Mouse (Mus musculus): Measurements from ENCODE around the gene Cntrl.

The Cntrl gene

GRCm38 (mm10) chr2:35174100-35174499 lies 64.8 kb downstream of the Cntrl start:
- DNase-seq (ENCODE audit: low read depth) = peak; percentile 71

- no peak for DNase-seq (ENCODE audit: low read depth)
Observed at GRCm38 (mm10) chr2:35175281-35176065, 66.2 kb downstream of the Cntrl start.

- DNase-seq (ENCODE audit: low read depth) = peak; percentile 89
Observed at GRCm38 (mm10) chr2:35178153-35178552, 68.9 kb downstream of the Cntrl start.

GRCm38 (mm10) chr2:35183115-35183673 lies 73.9 kb downstream of the Cntrl start:
- no peak for DNase-seq (ENCODE audit: low read depth)

GRCm38 (mm10) chr2:35188929-35189328 lies 79.6 kb downstream of the Cntrl start:
- DNase-seq (ENCODE audit: low read depth) = no peak

- no peak for DNase-seq (ENCODE audit: low read depth)
Observed at GRCm38 (mm10) chr2:35193976-35194375, 84.7 kb downstream of the Cntrl start.

GRCm38 (mm10) chr2:35195626-35196544 lies 86.6 kb downstream of the Cntrl start:
- peak; percentile 87 for DNase-seq (ENCODE audit: low read depth)

- DNase-seq (ENCODE audit: low read depth) = peak; percentile 27
Observed at GRCm38 (mm10) chr2:35199541-35199940, 90.2 kb downstream of the Cntrl start.

GRCm38 (mm10) chr2:35199971-35200897 lies 90.9 kb downstream of the Cntrl start:
- DNase-seq (ENCODE audit: low read depth) = peak; percentile 39

GRCm38 (mm10) chr2:35200898-35201668 lies 91.8 kb downstream of the Cntrl start, which contains the start of gene Rab14:
Gene Rab14, minus strand, starts transcription at chr2:35201120.
- DNase-seq (ENCODE audit: low read depth) = peak; percentile 99

- DNase-seq (ENCODE audit: low read depth) = peak; percentile 64
Observed at GRCm38 (mm10) chr2:35203729-35204128, 94.4 kb downstream of the Cntrl start.

- no peak for DNase-seq (ENCODE audit: low read depth)
Observed at GRCm38 (mm10) chr2:35206761-35207160, 97.5 kb downstream of the Cntrl start.

- DNase-seq (ENCODE audit: low read depth) = no peak
Observed at GRCm38 (mm10) chr2:35208054-35208453, 98.8 kb downstream of the Cntrl start.

GRCm38 (mm10) chr2:35208931-35209665 lies 99.8 kb downstream of the Cntrl start:
- DNase-seq (ENCODE audit: low read depth) = peak; percentile 38

GRCm38 (mm10) chr2:35211681-35212080 lies 102.4 kb downstream of the Cntrl start:
- DNase-seq (ENCODE audit: low read depth) = no peak

- DNase-seq (ENCODE audit: low read depth) = no peak
Observed at GRCm38 (mm10) chr2:35213345-35213910, 104.1 kb downstream of the Cntrl start.

- peak; percentile 83 for DNase-seq (ENCODE audit: low read depth)
Observed at GRCm38 (mm10) chr2:35214881-35215358, 105.6 kb downstream of the Cntrl start.

GRCm38 (mm10) chr2:35215363-35215762 lies 106.1 kb downstream of the Cntrl start:
- no peak for DNase-seq (ENCODE audit: low read depth)

GRCm38 (mm10) chr2:35216701-35217100 lies 107.4 kb downstream of the Cntrl start:
- DNase-seq (ENCODE audit: low read depth) = no peak

All from 416B (cell line).